Mouse (Mus musculus) effector memory CD4-positive, alpha-beta T cell, adult 5 months (primary cell): Measurements from ENCODE around the gene Olfr855. TPM values are rescaled to one million over a fixed set of nuclear protein-coding genes. Genes with fewer than 3 reads are reported as not detected.

Experiments
- polyA plus RNA-seq: library from polyadenylated mRNA; unstranded; fragments of 100-300 nt; shearing (Covaris generic); gene quantifications from one replicate; pipeline ENCODE4 v1.2.1, GENCODE M21; 2017

The Olfr855 gene
- not detected for polyA plus RNA-seq

GRCm38 (mm10) chr9:19582317-19582716, at the start of gene Olfr855:
TSS of gene Olfr855 (plus strand) at chr9:19582617.

GRCm38 (mm10) chr9:19540976-19541375, 41.4 kb upstream of the Olfr855 start, which contains the start of gene Olfr853:
TSS of gene Olfr853 (minus strand) at chr9:19541076.

DNA sequence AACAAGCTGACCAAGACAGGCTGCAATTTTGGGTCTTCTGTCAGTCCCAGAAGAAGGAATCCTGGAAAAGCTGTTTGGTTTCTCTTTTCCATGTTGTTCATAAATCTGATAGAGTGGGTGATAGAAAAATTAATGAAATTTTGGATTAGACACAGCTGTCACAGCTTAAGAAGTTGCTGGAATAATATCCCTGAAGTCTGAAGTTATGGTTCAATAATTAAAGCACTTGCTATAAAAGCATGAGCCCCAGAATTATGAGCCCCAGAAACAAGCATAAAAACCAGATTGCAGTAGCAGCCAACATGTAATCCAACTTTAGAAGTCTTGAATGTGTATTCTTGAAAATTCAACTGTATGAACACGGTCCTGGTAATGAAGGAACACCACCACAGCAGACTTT, 15.1 kb upstream of the Olfr855 start, which contains the start of gene Olfr854:
Olfr854 (minus strand) TSS at position 101 of the 400 bp plus-strand sequence.

DNA sequence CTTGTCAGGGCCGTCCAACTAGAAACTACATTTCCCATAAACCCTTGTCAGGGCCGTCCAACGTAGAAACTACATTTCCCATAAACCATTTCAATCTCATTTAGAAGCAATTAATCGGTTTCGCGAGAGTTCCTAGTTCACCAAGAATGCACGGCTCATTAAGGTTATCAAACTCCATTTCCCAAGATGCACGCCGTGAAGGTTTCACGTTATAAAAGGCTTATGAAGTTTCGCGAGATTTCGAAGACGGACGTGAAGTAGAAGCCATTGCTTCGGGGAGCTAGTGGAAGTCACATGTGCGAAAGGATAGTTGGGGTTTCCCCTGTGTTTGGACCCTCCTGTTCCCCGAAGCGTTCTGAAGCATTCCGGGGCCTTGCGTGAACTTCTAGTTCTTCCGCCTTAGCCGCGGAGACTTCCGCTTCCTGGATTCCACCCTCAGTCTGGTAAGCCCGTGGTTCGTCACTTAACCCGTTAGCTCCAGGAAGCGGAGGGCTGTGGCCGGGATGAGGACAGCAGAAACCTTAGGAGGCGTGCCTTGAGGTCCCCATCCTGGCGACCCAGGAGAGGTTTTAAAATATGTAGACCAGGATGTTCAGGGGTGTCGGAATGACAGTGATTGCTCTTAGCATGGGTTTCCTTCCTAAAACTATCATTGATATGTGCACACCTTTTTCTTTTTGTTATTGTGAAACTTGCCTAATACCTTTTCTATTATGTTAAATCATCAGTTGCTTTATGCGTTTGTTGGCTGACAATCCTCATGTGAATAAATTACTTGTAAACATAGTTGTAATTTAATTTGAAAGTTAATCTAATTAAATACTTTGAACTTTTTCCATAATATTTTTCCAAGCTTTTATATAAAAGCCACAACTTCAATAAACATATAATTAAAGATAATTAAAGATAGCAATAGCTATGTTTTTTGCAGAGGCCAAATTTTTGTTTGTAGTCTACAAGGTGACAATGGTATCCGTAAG, 39.7 kb downstream of the Olfr855 start, which contains the start of gene Zfp317:
Zfp317 (plus strand) TSS at position 260 of the 980 bp plus-strand sequence.

Other genes with a start within 250 kb of the Olfr855 start
- gene Olfr845, start 246.2 kb upstream of the Olfr855 start, polyA plus RNA-seq: not detected
- not detected for gene Olfr846, start 218.6 kb upstream of the Olfr855 start, polyA plus RNA-seq
- not detected for gene Olfr847, start 203.9 kb upstream of the Olfr855 start, polyA plus RNA-seq
- not detected for gene Olfr849, start 142.4 kb upstream of the Olfr855 start, polyA plus RNA-seq
- not detected for gene Olfr850, start 104.4 kb upstream of the Olfr855 start, polyA plus RNA-seq
- not detected for gene Olfr851, start 89.3 kb upstream of the Olfr855 start, polyA plus RNA-seq
- not detected for gene Olfr853, start 41.5 kb upstream of the Olfr855 start, polyA plus RNA-seq
- gene Olfr854, start 15.2 kb upstream of the Olfr855 start, polyA plus RNA-seq: not detected
- gene Zfp317, start 39.5 kb downstream of the Olfr855 start, polyA plus RNA-seq: 26.6 TPM
- gene Olfr857, start 126.8 kb downstream of the Olfr855 start, polyA plus RNA-seq: not detected
- not detected for gene Olfr58, start 197.7 kb downstream of the Olfr855 start, polyA plus RNA-seq
- not detected for gene Olfr859, start 222.3 kb downstream of the Olfr855 start, polyA plus RNA-seq